Mouse (Mus musculus) gastrocnemius, adult 8-10 months (tissue): ENCODE results near the gene Rhbdf1. TPM values are rescaled to one million over a fixed set of nuclear protein-coding genes. Genes with fewer than 3 reads are reported as not detected.

ENCODE experiments used
- DNase-seq, 2 experiments: peaks; one replicate each; pipeline ENCODE4 v3.0.0; 2022; ENCODE audit warnings: low spot score in 2 of 2
- total RNA-seq, 4 experiments: library from RNA; stranded (reverse); gene quantifications; 2 replicates each; pipeline ENCODE4 v1.2.4; 2022

The Rhbdf1 gene
- 10 to 100 TPM; 13.0 to 16.3 (median 14.4) TPM for total RNA-seq

GRCm38 (mm10) chr11:32221951-32222409, at the start of gene Rhbdf1:
Gene Rhbdf1 (minus strand): TSS chr11:32222300.
- peak; percentile 51 to 54 for DNase-seq

GRCm38 (mm10) chr11:32271178-32271577, 49.1 kb upstream of the Rhbdf1 start:
- DNase-seq = no peak

GRCm38 (mm10) chr11:32268952-32269351, 46.9 kb upstream of the Rhbdf1 start:
- DNase-seq = no peak

- DNase-seq = no peak
Observed at GRCm38 (mm10) chr11:32267964-32268363, 45.9 kb upstream of the Rhbdf1 start.

- peak; percentile 90 to 95 for DNase-seq
Observed at GRCm38 (mm10) chr11:32267188-32267884, 45.2 kb upstream of the Rhbdf1 start, which contains the start of gene Nprl3. Gene Nprl3 (minus strand): TSS chr11:32267707.

GRCm38 (mm10) chr11:32266776-32267175, 44.7 kb upstream of the Rhbdf1 start:
- DNase-seq = no peak

- DNase-seq = no peak
Observed at GRCm38 (mm10) chr11:32266194-32266593, 44.1 kb upstream of the Rhbdf1 start.

- no peak for DNase-seq
Observed at GRCm38 (mm10) chr11:32265117-32265738, 43.1 kb upstream of the Rhbdf1 start.

GRCm38 (mm10) chr11:32262674-32263415, 40.7 kb upstream of the Rhbdf1 start:
- DNase-seq = no peak

GRCm38 (mm10) chr11:32256566-32256965, 34.5 kb upstream of the Rhbdf1 start:
- no peak for DNase-seq

- no peak for DNase-seq
Observed at GRCm38 (mm10) chr11:32256146-32256545, 34.0 kb upstream of the Rhbdf1 start.

GRCm38 (mm10) chr11:32253121-32253520, 31.0 kb upstream of the Rhbdf1 start:
- DNase-seq = no peak

- DNase-seq = no peak
Observed at GRCm38 (mm10) chr11:32250880-32251763, 29.0 kb upstream of the Rhbdf1 start.

GRCm38 (mm10) chr11:32248350-32248749, 26.2 kb upstream of the Rhbdf1 start:
- no peak for DNase-seq

- no peak for DNase-seq
Observed at GRCm38 (mm10) chr11:32247068-32247467, 25.0 kb upstream of the Rhbdf1 start.

- no peak for DNase-seq
Observed at GRCm38 (mm10) chr11:32245614-32246013, 23.5 kb upstream of the Rhbdf1 start.

- DNase-seq = no peak
Observed at GRCm38 (mm10) chr11:32244617-32245016, 22.5 kb upstream of the Rhbdf1 start.

- DNase-seq = no peak
Observed at GRCm38 (mm10) chr11:32244064-32244463, 22.0 kb upstream of the Rhbdf1 start.

- DNase-seq = no peak
Observed at GRCm38 (mm10) chr11:32243205-32243955, 21.3 kb upstream of the Rhbdf1 start.

GRCm38 (mm10) chr11:32242209-32242608, 20.1 kb upstream of the Rhbdf1 start:
- DNase-seq = no peak
